Mouse (Mus musculus): ENCODE measurements around the gene Bcor.

The Bcor gene

GRCm38 (mm10) chrX:12005181-12006030, 154.7 kb downstream of the Bcor start:
- peak; percentile 48 to 70 for DNase-seq (ENCODE audit: low spot score in 2 of 2)

- peak in 1 of 2 experiments; percentile 5 for DNase-seq (ENCODE audit: low spot score in 2 of 2)
These were observed 155.7 kb downstream of the Bcor start for GRCm38 (mm10) chrX:12004416-12004815.

GRCm38 (mm10) chrX:12003947-12004346, 156.2 kb downstream of the Bcor start:
- no peak for DNase-seq (ENCODE audit: low spot score in 2 of 2)

- no peak for DNase-seq (ENCODE audit: low spot score in 2 of 2)
These were observed 156.6 kb downstream of the Bcor start for GRCm38 (mm10) chrX:12003539-12003938.

- no peak for DNase-seq (ENCODE audit: low spot score in 2 of 2)
These were observed 157.0 kb downstream of the Bcor start for GRCm38 (mm10) chrX:12003106-12003505.

GRCm38 (mm10) chrX:12002596-12002995, 157.6 kb downstream of the Bcor start:
- DNase-seq (ENCODE audit: low spot score in 2 of 2) = no peak

GRCm38 (mm10) chrX:12001969-12002368, 158.2 kb downstream of the Bcor start:
- no peak for DNase-seq (ENCODE audit: low spot score in 2 of 2)

GRCm38 (mm10) chrX:12001336-12001735, 158.8 kb downstream of the Bcor start:
- no peak for DNase-seq (ENCODE audit: low spot score in 2 of 2)

GRCm38 (mm10) chrX:12000620-12001019, 159.5 kb downstream of the Bcor start:
- no peak for DNase-seq (ENCODE audit: low spot score in 2 of 2)

GRCm38 (mm10) chrX:11999951-12000350, 160.2 kb downstream of the Bcor start:
- no peak for DNase-seq (ENCODE audit: low spot score in 2 of 2)

GRCm38 (mm10) chrX:11998934-11999336, 161.2 kb downstream of the Bcor start:
- DNase-seq (ENCODE audit: low spot score in 2 of 2) = peak; percentile 29 to 53

GRCm38 (mm10) chrX:11996891-11997290, 163.3 kb downstream of the Bcor start:
- no peak for DNase-seq (ENCODE audit: low spot score in 2 of 2)

- no peak for DNase-seq (ENCODE audit: low spot score in 2 of 2)
These were observed 163.7 kb downstream of the Bcor start for GRCm38 (mm10) chrX:11996489-11996888.

- DNase-seq (ENCODE audit: low spot score in 2 of 2) = no peak
These were observed 166.3 kb downstream of the Bcor start for GRCm38 (mm10) chrX:11993641-11994419.

GRCm38 (mm10) chrX:11989471-11989870, 170.7 kb downstream of the Bcor start:
- DNase-seq (ENCODE audit: low spot score in 2 of 2) = no peak

GRCm38 (mm10) chrX:11988191-11988896, 171.8 kb downstream of the Bcor start:
- no peak for DNase-seq (ENCODE audit: low spot score in 2 of 2)

- no peak for DNase-seq (ENCODE audit: low spot score in 2 of 2)
These were observed 172.6 kb downstream of the Bcor start for GRCm38 (mm10) chrX:11987602-11988001.
